Mouse (Mus musculus): ENCODE results near the gene Ccdc85c. TPM values are rescaled to one million over a fixed set of nuclear protein-coding genes. Genes with fewer than 3 reads are reported as not detected.

Gene Ccdc85c
- polyA plus RNA-seq, 1 experiment = 3.4 TPM

- Histone ChIP-seq H3K36me3 (ENCODE audit: control insufficient read depth, insufficient read depth, low read length) (peaks cover 16% of the 10 kb centered on the region), H3K27ac (ENCODE audit: insufficient read depth, low read length) (no peak overlapping the region)
- 100% methylated on average over 1 of the region's 1 CpGs for WGBS
Measured at GRCm38 (mm10) chr12:108162036-108162435, 113.2 kb downstream of the Ccdc85c start.

GRCm38 (mm10) chr12:108159863-108160262 lies 115.4 kb downstream of the Ccdc85c start:
- no peaks in the 10 kb centered on the region for H3K27me3 ChIP-seq (ENCODE audit: control insufficient read depth, insufficient read depth, low read length)
- no peak overlapping the region for H3K4me3 ChIP-seq (ENCODE audit: extremely low read depth, insufficient read depth, insufficient read length)
- H3K4me1 ChIP-seq (ENCODE audit: control insufficient read depth, insufficient read depth, insufficient read length) = no peaks in the 10 kb centered on the region
- H3K27ac ChIP-seq (ENCODE audit: insufficient read depth, low read length) = no peak overlapping the region
- no peak for TF ChIP-seq CTCF (IDR thresholded peaks at IDR 0.05; ENCODE audit: extremely low read depth, insufficient read depth, insufficient read length, insufficient replicate concordance)
- TF ChIP-seq POLR2A (IDR thresholded peaks at IDR 0.05; ENCODE audit: low read depth, low read length) = no peak
- DNase-seq (ENCODE audit: low read depth in 1 of 2, low spot score in 2 of 2) = no peak
- H3K36me3 ChIP-seq (ENCODE audit: control insufficient read depth, insufficient read depth, low read length) = peaks cover 24% of the 10 kb centered on the region

More at GRCm38 (mm10) chr12:108162036-108162435, 113.2 kb downstream of the Ccdc85c start:
- Histone ChIP-seq H3K4me3 (ENCODE audit: extremely low read depth, insufficient read depth, insufficient read length) (no peak overlapping the region), H3K27me3 (ENCODE audit: control insufficient read depth, insufficient read depth, low read length) (no peaks in the 10 kb centered on the region), H3K4me1 (ENCODE audit: control insufficient read depth, insufficient read depth, insufficient read length) (no peaks in the 10 kb centered on the region; the same call in 1 of the 2 replicates)
- TF ChIP-seq CTCF (IDR thresholded peaks at IDR 0.05; ENCODE audit: extremely low read depth, insufficient read depth, insufficient read length, insufficient replicate concordance) = no peak; the same call in 1 of the 2 replicates
- no peak for TF ChIP-seq POLR2A (IDR thresholded peaks at IDR 0.05; ENCODE audit: low read depth, low read length)
- no peak for DNase-seq (ENCODE audit: low read depth in 1 of 2, low spot score in 2 of 2)

Other genes starting within 250 kb of the Ccdc85c start
- 8.2 and 9.6 TPM in 2 replicates for gene Setd3, start 96.1 kb downstream of the Ccdc85c start, polyA plus RNA-seq (2012; rRNA removed)
- gene Ccnk, start 95.8 kb downstream of the Ccdc85c start, polyA plus RNA-seq (2012; rRNA removed) = 15.0 and 15.5 TPM in 2 replicates
- 1.6 and 1.8 TPM in 2 replicates for gene Hhipl1, start 30.8 kb upstream of the Ccdc85c start, polyA plus RNA-seq (2012; rRNA removed)
- 3.7 and 3.9 TPM in 2 replicates for gene Cyp46a1, start 59.0 kb upstream of the Ccdc85c start, polyA plus RNA-seq (2012; rRNA removed)
- gene Eml1, start 95.5 kb upstream of the Ccdc85c start, polyA plus RNA-seq (2012; rRNA removed) = 9.3 and 10.2 TPM in 2 replicates